Mouse (Mus musculus): ENCODE measurements around the gene Ccdc14. TPM values are rescaled to one million over a fixed set of nuclear protein-coding genes. Genes with fewer than 3 reads are reported as not detected.

Gene Ccdc14
- polyA plus RNA-seq (2015; fragmentation: Nextera tagmentation; extraction: Ambion mirVana): 4.2 and 4.9 TPM in 2 replicates

GRCm38 (mm10) chr16:34690334-34691144 is at the start of gene Ccdc14:
Ccdc14 (plus strand) TSS chr16:34690616.

GRCm38 (mm10) chr16:34649621-34650020 is 40.8 kb upstream of the Ccdc14 start, which contains the start of gene Ropn1:
Ropn1 (plus strand) TSS chr16:34649921.

GRCm38 (mm10) chr16:34745065-34745585 is 54.7 kb downstream of the Ccdc14 start, which contains the start of gene Mylk:
Mylk (plus strand) TSS chr16:34745210.

Other genes starting within 250 kb of the Ccdc14 start
- gene Kalrn, start 117.1 kb upstream of the Ccdc14 start, polyA plus RNA-seq (2015; fragmentation: Nextera tagmentation; extraction: Ambion mirVana): 6.4 and 9.0 TPM in 2 replicates
- gene Ropn1, start 40.7 kb upstream of the Ccdc14 start, polyA plus RNA-seq (2015; fragmentation: Nextera tagmentation; extraction: Ambion mirVana): not detected in 2 replicates
- 14.9 and 16.7 TPM in 2 replicates for gene Mylk, start 54.6 kb downstream of the Ccdc14 start, polyA plus RNA-seq (2015; fragmentation: Nextera tagmentation; extraction: Ambion mirVana)

Data from spleen, postnatal 0 days (tissue).